Mouse (Mus musculus) E14TG2a.4 (cell line): Measurements from ENCODE around the gene Stxbp1.

Experiments
- H3K27me3 ChIP-seq: 2 replicates; pipeline ENCODE4 v1.6.1; 2014; ENCODE audit warnings: low read length, control low read depth; ENCODE audit not compliant: insufficient read depth
- H3K36me3 ChIP-seq: 2 replicates; pipeline ENCODE4 v1.6.1; 2014; ENCODE audit warnings: low read length, control low read depth; ENCODE audit not compliant: insufficient read depth
- H3K4me1 ChIP-seq: replicated peaks from 2 replicates; pipeline ENCODE4 v1.6.1; 2014; ENCODE audit warnings: low read depth, low read length, control low read depth
- H3K4me3 ChIP-seq: replicated peaks from 2 replicates; pipeline ENCODE4 v1.5.1; 2014; ENCODE audit warnings: mild to moderate bottlenecking, low read length
- H3K9me3 ChIP-seq: 2 replicates; pipeline ENCODE4 v1.6.1; 2014; ENCODE audit warnings: low read length, control low read depth
- CTCF ChIP-seq: conservative IDR thresholded peaks from 2 replicates; pipeline ENCODE4 v1.5.1; 2014; ENCODE audit warnings: low read length
- NANOG ChIP-seq: IDR thresholded peaks from 2 replicates; pipeline ENCODE4 v1.6.1; 2014; ENCODE audit warnings: borderline replicate concordance, low read length, mixed read lengths
- POU5F1 ChIP-seq: IDR thresholded peaks from 2 replicates; pipeline ENCODE4 v1.6.1; 2014; ENCODE audit warnings: low read length, borderline replicate concordance

Gene Stxbp1

GRCm38 (mm10) chr2:32742173-32742531, 104.9 kb downstream of the Stxbp1 start:
- H3K36me3 ChIP-seq: no peaks in the 10 kb centered on the region; the same call in 1 of the 2 replicates
- peak overlapping the region; percentile 88 for H3K4me3 ChIP-seq
- H3K4me1 ChIP-seq: peaks cover 16% of the 10 kb centered on the region
- peaks cover 8% of the 10 kb centered on the region for H3K9me3 ChIP-seq
- TF ChIP-seq NANOG (no peak), CTCF (no peak), POU5F1 (no peak)
- peaks cover 79% of the 10 kb centered on the region for H3K27me3 ChIP-seq

GRCm38 (mm10) chr2:32741273-32742172, 105.5 kb downstream of the Stxbp1 start:
- Histone ChIP-seq H3K4me1 (peaks cover 16% of the 10 kb centered on the region), H3K9me3 (peaks cover 14% of the 10 kb centered on the region), H3K27me3 (peaks cover 78% of the 10 kb centered on the region), H3K4me3 (peak overlapping the region; percentile 88), H3K36me3 (no peaks in the 10 kb centered on the region)
- TF ChIP-seq POU5F1 (no peak), CTCF (no peak), NANOG (no peak)

GRCm38 (mm10) chr2:32740916-32741272, 106.2 kb downstream of the Stxbp1 start, which contains the start of gene 6330409D20Rik:
Gene 6330409D20Rik, minus strand, starts transcription at chr2:32741016.
- Histone ChIP-seq H3K36me3 (no peaks in the 10 kb centered on the region), H3K4me3 (peak within 1 kb of the TSS; percentile 88), H3K4me1 (peaks cover 16% of the 10 kb centered on the region), H3K9me3 (peaks cover 17% of the 10 kb centered on the region), H3K27me3 (peaks cover 74% of the 10 kb centered on the region)
- TF ChIP-seq CTCF: no peak
- no peak for TF ChIP-seq POU5F1
- TF ChIP-seq NANOG: no peak

- Histone ChIP-seq H3K4me1 (peaks cover 22% of the 10 kb centered on the region), H3K9me3 (peaks cover 17% of the 10 kb centered on the region), H3K4me3 (no peak overlapping the region), H3K27me3 (peaks cover 58% of the 10 kb centered on the region), H3K36me3 (no peaks in the 10 kb centered on the region)
- TF ChIP-seq CTCF (no peak), POU5F1 (no peak), NANOG (no peak)
Measured at GRCm38 (mm10) chr2:32739311-32739710, 107.7 kb downstream of the Stxbp1 start.
